Mouse (Mus musculus): ENCODE results near the gene Hoxc9.

The Hoxc9 gene

DNA sequence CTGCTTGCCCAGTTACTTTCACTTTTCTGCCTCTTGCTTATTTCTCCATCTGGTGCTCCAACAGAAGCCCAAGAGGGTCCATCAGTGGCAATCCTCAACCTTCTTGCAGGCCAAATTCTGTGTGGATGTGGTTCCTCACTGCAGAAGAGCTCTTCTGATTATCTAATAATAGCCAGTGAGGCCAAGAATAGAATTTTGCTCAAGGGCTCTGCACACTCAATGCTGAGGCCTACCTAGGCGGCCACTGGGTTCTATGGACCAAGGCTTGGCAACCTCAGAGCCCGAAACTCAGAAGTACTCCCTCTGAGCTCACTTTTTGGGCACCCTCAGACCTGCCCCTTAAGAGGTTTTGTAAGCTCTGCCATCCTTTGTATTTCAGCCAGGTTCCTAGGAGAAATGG lies 25.1 kb downstream of the Hoxc9 start:
- no peak for DNase-seq

DNA sequence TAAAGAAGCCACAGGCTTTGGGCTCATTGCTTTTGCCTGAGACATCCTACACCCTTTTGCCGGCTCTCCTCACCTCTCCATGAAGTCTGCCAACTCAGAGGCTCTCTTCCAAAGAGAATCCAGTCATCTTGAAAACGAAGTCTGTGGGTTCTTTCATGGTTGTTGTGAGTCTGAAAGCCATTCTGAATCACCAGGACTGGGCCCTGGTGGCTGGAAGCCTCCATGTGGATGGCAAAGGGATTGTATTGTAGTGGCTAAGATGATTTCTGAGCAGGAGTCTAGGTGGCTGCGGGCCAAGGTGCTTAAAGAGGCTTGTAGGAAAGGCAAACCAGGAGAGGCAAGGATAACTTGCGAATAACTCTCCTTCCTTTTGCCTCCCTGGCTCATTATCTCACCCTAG lies 25.9 kb downstream of the Hoxc9 start:
- no peak for DNase-seq

GRCm38 (mm10) chr15:103002821-103003448 lies 26.7 kb downstream of the Hoxc9 start:
- DNase-seq = no peak

DNA sequence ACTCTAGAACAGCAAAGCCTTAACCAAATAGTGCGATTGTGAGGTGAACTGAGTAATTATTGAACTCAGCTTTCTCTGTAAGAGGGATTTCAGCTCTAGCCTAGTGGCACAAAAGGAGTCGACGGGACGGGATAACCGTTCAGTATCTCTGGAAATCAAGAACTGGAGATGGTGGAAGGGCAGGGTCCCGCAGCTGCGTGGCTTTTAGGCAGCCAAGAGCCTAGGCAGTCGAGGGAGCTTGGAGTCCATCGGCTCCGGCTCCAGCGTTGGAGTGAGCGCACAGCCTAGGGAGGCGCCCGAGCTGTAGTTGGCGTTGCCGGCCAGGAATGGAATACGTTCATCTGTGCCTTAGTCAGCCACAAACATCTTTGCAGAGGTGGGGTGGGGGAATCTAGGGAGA lies 29.1 kb downstream of the Hoxc9 start:
- DNase-seq = no peak

DNA sequence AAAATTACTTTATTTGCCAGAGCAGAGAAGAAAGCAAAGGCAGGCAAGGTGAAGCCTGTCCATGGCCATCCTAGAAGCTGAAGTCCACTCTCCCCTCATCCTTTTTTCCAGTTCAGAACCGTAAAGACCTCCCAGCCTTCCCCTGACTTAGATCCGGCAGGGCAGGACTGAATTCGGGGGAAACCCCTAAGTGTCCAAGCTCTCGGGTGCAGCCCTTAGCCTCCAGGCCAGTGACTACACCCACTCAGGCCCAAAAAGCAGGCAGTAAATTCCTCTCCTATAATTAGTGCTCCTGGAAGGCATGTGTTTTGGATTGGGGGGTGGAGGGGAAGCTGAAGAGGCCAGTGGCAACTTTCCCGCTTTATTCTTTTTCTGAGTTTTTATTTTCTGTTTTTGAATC lies 29.6 kb downstream of the Hoxc9 start:
- DNase-seq = no peak

- DNase-seq = no peak
These were observed 30.1 kb downstream of the Hoxc9 start for GRCm38 (mm10) chr15:103006326-103006725.

DNA sequence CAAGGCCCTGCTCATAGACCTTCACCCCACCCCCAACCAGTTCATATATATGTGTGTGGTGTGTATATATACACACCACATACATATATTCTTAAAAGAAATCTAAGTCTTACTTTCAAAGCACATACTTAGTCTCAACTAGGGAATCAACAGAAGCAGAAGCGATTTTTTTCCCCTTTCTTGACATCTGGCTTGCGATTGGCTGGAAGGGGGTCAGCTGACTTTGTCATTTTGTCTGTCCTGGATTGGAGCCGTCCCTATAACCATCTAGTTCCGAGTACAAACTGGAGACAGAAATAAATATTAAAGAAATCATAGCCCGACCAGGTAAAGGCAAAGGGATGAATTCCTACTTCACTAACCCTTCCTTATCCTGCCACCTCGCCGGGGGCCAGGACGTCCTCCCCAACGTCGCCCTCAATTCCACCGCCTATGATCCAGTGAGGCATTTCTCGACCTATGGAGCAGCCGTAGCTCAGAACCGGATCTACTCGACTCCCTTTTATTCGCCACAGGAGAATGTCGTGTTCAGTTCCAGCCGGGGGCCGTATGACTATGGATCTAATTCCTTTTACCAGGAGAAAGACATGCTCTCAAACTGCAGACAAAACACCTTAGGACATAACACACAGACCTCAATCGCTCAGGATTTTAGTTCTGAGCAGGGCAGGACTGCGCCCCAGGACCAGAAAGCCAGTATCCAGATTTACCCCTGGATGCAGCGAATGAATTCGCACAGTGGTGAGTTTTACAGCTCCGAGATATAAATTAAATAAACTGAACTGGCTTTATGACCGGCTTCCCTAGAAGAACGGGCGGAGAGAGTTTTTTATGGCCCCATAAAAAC lies 33.2 kb downstream of the Hoxc9 start:
- no peak for DNase-seq

DNA sequence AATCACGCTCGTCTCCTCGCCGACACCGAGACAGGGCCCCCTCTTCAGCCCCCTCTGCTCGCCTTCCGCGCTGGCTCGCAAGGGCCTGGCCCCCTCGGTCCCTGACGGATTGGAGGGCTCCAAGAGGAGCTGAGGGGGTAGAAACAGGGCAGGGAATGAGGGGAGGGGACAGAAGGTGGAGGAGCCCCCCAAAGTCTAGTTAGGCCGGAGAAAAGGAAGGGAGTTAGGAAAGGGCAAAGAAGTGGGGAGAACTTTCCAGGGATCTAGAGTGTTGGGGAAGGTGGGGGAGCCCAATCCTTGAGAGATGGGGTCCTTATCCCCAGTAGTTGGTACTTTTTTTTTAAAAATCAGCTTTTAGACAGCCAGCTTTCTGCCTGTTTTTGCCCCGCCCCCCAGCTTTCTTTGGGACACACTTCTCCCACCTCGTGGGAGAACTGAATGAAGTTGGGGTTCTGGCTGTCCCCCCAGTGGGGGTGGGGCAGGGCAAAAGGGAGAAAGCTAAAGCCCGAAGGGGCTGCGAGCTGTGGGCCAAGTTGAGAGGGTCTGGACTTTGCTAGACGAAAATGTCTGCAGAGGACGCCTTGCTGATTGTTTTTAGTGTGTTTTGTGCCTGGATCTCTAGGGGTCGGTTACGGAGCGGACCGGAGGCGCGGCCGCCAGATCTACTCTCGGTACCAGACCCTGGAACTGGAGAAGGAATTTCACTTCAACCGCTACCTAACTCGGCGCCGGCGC lies 34.0 kb downstream of the Hoxc9 start:
- no peak for DNase-seq

- DNase-seq = no peak
These were observed 34.8 kb downstream of the Hoxc9 start for GRCm38 (mm10) chr15:103010847-103011555.

DNA sequence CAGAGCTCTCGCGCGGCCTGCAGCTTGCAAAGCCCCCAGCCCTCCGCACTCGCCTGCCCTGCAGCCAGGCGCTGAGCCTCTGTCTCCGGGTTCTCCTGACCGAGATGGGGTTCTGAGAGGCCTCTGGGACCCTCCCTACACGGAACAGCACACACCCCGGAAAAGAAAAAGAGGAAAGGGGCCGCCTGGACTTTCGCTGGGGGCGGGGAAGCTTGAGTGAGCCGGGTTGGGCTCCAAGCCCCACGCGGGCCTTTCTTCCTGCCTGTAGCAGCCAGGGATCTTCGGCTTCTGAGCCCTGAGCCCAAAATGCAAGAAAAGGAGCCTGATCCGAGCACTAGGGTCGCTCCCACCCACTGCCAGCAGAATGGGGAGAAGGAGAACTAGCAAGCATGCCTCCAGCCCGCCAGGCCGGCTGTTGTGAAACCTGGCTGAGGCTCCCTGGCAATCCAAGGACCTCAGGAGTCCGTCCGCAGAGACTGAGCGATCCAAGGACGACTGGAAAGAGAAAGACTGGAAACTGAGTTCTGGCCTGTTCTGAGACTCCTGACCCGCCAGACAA lies 35.8 kb downstream of the Hoxc9 start:
- no peak for DNase-seq

GRCm38 (mm10) chr15:103013238-103013984 lies 37.2 kb downstream of the Hoxc9 start:
- peak; percentile 42 for DNase-seq

GRCm38 (mm10) chr15:103014166-103015008 lies 38.1 kb downstream of the Hoxc9 start:
- no peak for DNase-seq

GRCm38 (mm10) chr15:103015009-103015399 lies 38.8 kb downstream of the Hoxc9 start:
- DNase-seq = no peak

DNA sequence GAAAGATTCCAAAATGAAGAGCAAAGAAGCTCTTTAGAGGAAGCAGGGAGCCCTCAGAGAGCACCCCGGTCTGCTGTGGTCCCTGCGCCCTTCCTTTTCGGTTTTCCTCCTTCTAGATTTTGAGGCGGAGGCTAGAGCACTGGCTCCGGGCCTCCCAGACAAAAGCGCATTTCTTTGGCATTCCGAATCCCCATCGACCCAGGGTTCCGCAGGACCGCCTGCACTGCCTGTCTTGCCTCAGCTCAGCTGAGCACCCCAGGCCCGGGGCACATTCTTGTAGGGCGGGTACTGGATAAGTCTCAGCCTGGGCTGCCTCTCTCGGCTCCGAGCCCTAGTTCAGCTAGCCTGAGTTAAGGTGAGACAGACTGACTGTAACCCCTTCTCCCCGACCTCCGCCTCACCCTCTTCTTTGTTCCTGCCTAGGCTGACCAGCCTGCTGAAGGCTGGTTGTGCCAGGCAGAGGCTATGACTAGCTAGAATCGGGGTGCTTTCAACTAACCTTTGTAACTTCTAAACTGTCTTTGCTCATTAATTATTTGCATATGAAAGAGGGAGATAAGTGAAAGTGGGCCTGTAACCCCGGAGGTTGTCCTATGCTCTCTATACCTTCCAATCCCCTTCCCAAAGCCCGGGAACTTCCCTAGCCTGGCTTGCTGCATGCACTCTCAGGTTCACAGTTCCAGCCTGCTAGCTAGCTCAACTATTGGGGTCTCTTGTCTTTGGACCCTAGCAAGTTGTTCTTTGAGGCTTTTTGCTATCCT lies 39.3 kb downstream of the Hoxc9 start:
- DNase-seq = no peak

DNA sequence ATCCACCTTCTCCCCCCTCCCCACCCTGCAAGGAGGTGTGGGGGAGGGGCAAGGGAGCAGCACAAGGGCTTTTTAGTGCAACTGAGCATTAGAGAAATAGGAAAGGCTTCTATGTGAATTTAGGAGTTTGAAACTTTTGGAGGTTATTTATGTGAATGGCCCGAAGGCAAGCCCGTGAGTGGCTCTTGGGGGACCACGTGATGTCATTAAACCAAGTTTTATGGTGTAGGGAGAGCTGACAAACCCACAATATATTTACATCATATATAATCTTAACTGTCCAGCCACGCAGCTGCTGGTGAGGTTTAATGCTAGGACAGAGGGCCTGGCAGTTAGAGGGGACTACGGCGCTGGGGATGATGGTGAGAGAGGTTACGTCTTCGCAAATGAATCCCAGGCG lies 42.4 kb downstream of the Hoxc9 start, which contains the start of gene Hoxc4:
Gene Hoxc4, plus strand, starts transcription at position 299 of the 400 bp plus-strand sequence.
- DNase-seq = no peak

GRCm38 (mm10) chr15:103020899-103021418 lies 44.7 kb downstream of the Hoxc9 start:
- DNase-seq = no peak

GRCm38 (mm10) chr15:103021544-103021943 lies 45.3 kb downstream of the Hoxc9 start:
- DNase-seq = no peak

DNA sequence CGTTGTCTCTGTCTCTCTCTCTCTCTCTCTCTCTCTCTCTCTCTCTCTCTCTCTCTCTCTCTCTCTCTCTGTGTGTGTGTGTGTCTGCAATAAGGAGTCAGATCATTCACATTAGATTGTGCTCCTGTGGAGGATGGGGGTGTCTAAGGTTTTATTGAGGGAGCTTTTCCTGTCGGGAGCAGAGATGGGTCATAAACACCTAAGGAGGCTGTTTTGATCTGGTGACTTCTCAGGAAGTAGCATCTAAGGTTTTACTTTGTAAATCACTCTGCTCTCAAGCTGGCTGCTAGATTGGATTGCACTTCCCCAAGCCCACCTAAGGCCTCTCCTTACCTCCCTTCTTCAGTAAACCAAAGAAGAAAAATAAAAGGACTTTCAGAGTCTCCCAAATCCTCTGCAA lies 47.9 kb downstream of the Hoxc9 start:
- no peak for DNase-seq

DNA sequence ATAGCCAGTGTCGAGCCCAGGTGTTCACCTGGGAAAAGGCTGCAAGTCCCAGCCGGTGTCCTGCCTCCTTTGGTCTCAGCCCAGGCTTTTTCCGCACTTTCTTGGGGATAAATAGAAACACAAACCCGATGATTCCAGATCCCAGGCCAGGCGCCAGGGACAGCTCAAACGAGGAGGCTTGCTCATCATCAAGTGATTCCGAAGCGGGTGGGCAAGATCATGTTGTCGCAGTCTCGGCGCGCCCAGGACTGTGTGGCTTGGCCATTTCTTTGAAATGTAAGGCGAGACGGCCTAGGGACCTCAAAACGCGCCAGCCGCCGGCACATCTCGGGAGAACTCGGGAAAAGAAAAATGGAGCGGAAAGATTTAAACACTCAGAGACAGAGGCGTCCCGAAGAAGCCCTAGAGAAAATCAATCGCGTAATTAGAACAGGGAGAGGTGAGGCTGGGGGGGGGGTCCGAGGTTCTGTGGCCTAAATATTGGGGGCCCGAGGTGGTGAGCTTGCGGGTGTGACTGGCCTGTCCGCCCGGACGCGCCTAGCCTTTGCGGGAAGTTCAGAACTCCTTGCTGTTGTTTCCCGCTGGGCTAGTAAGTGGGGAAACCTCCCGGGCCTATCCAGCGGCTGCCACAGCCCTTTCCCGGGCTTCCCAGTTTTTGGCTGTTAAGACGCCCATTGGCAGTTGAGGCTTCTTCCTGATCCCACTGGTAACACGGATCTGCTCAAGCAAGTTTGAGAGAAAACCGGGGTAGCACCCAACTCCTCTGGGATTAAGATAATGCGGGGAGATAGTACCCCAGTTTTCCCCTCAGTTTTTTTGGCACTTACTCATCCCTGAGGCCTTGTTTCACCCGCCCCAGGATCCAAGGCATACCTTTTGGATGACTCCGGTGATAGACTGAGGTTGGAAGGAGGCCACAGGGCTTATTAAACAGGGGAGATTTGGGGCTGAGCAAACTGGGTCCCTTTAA lies 51.3 kb downstream of the Hoxc9 start:
- no peak for DNase-seq

Measured in liver (tissue).